22 mouse cellular contexts compared by ENCODE assay signal in the genomic region with DNA sequence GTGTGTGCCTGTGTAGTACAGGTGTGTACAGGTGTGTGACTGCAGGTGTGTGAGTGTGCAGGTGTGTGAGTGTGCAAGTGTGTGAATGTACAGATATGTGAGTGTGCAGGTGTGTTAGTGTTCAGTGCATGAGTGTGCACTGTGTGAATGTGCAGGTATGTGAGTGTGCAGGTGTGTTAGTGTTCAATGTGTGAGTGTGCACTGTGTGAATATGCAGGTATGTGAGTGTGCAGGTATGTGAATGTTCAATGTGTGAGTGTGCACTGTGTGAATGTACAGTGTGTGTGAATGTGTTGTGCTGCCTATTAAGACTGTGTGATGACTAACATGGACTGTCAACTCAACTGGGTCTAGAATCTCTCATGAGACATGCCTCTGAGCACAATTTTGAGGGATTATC. TPM values are rescaled to one million over a fixed set of nuclear protein-coding genes. Genes with fewer than 3 reads are reported as not detected.
DNase-seq lines count a peak whose midpoint lies in the region; ATAC-seq and TF ChIP-seq lines count a peak whose summit lies in the region.
"Had no signal": no experiment of that assay in that cellular context is flagged by ENCODE, and none has a peak within 500 bp of the region (broad histone marks: within the 10 kb centered on the region; RNA-seq: fewer than 3 reads in every experiment).

No protein-coding gene starts in this region.

- no peak for TF ChIP-seq CTCF in forebrain, postnatal 0 days (IDR thresholded peaks at IDR 0.05; ENCODE audit: low read depth)

- intact Hi-C loops in heart, postnatal 14 days (cut with DNase I): no loop called here

- H3K27me3 ChIP-seq in forebrain, embryonic 11.5 days (ENCODE audit: control insufficient read depth, insufficient read depth, low read length): no peaks in the 10 kb centered on the region
- H3K27me3 ChIP-seq in forebrain, postnatal 0 days (ENCODE audit: insufficient read depth, low read length): no peaks in the 10 kb centered on the region
- no peaks in the 10 kb centered on the region for H3K27me3 ChIP-seq in kidney, embryonic 16.5 days (ENCODE audit: insufficient read depth, low read length)
- H3K27me3 ChIP-seq in kidney, embryonic 15.5 days: no peaks in the 10 kb centered on the region
- H3K27me3 ChIP-seq in midbrain, embryonic 13.5 days: no peaks in the 10 kb centered on the region
- no peaks in the 10 kb centered on the region for H3K27me3 ChIP-seq in midbrain, embryonic 10.5 days (ENCODE audit: low read depth, poor library complexity, severe bottlenecking)
- H3K27me3 ChIP-seq: heart, embryonic 13.5 days had no signal

- no peak overlapping the region for H3K4me3 ChIP-seq in forebrain, embryonic 11.5 days (ENCODE audit: low read depth, low read length)
- H3K4me3 ChIP-seq in forebrain, postnatal 0 days (ENCODE audit: low read depth, low read length): no peak overlapping the region
- no peak overlapping the region for H3K4me3 ChIP-seq in kidney, embryonic 16.5 days (ENCODE audit: low read length)
- H3K4me3 ChIP-seq in kidney, embryonic 15.5 days (replicated peaks): no peak overlapping the region
- no peak overlapping the region for H3K4me3 ChIP-seq in midbrain, embryonic 13.5 days (replicated peaks)
- no peak overlapping the region for H3K4me3 ChIP-seq in midbrain, embryonic 10.5 days
- H3K4me3 ChIP-seq: heart, embryonic 13.5 days had no signal

- H3K9ac ChIP-seq in forebrain, embryonic 11.5 days (ENCODE audit: low read length): no peak overlapping the region
- no peak overlapping the region for H3K9ac ChIP-seq in forebrain, postnatal 0 days
- H3K9ac ChIP-seq in kidney, embryonic 16.5 days (replicated peaks; ENCODE audit: low read length): no peak overlapping the region
- H3K9ac ChIP-seq in kidney, embryonic 15.5 days: no peak overlapping the region
- H3K9ac ChIP-seq in midbrain, embryonic 13.5 days (replicated peaks): no peak overlapping the region
- H3K9ac ChIP-seq: heart, embryonic 13.5 days had no signal

- DNase-seq in forebrain, embryonic 11.5 days (ENCODE audit: low spot score): no peak
- no peak for DNase-seq in forebrain, postnatal 0 days
- no peak for DNase-seq in midbrain, embryonic 10.5 days (ENCODE audit: low spot score)
- no peak for DNase-seq in heart, postnatal 14 days
- DNase-seq: adrenal gland, postnatal 14 days; cerebellum, adult 11-12 months; cerebellum, adult 9-10 months; cerebellum, postnatal 25 days; gastrocnemius, postnatal 36 days; heart, adult 11 months; heart, postnatal 4 days had no signal

- H3K4me1 ChIP-seq in forebrain, embryonic 11.5 days (replicated peaks; ENCODE audit: control insufficient read depth, insufficient read depth, low read length): no peaks in the 10 kb centered on the region
- no peaks in the 10 kb centered on the region for H3K4me1 ChIP-seq in forebrain, postnatal 0 days (ENCODE audit: insufficient read depth)
- no peaks in the 10 kb centered on the region for H3K4me1 ChIP-seq in kidney, embryonic 16.5 days (ENCODE audit: insufficient read depth, low read length)
- H3K4me1 ChIP-seq in kidney, embryonic 15.5 days: no peaks in the 10 kb centered on the region
- H3K4me1 ChIP-seq in midbrain, embryonic 13.5 days (replicated peaks): no peaks in the 10 kb centered on the region
- no peaks in the 10 kb centered on the region for H3K4me1 ChIP-seq in midbrain, embryonic 10.5 days
- H3K4me1 ChIP-seq: heart, embryonic 13.5 days had no signal

- no peak overlapping the region for H3K4me2 ChIP-seq in forebrain, embryonic 11.5 days (ENCODE audit: low read depth, low read length, severe bottlenecking)
- no peak overlapping the region for H3K4me2 ChIP-seq in forebrain, postnatal 0 days (ENCODE audit: low read depth)
- no peak overlapping the region for H3K4me2 ChIP-seq in kidney, embryonic 16.5 days (replicated peaks; ENCODE audit: low read depth, low read length)
- H3K4me2 ChIP-seq in kidney, embryonic 15.5 days: no peak overlapping the region
- H3K4me2 ChIP-seq in midbrain, embryonic 13.5 days (replicated peaks): no peak overlapping the region
- H3K4me2 ChIP-seq: heart, embryonic 13.5 days had no signal

- no peaks in the 10 kb centered on the region for H3K36me3 ChIP-seq in forebrain, embryonic 11.5 days (ENCODE audit: control insufficient read depth, insufficient read depth, low read length)
- no peaks in the 10 kb centered on the region for H3K36me3 ChIP-seq in forebrain, postnatal 0 days (ENCODE audit: insufficient read depth)
- H3K36me3 ChIP-seq in kidney, embryonic 16.5 days (ENCODE audit: insufficient read depth, low read length): no peaks in the 10 kb centered on the region
- no peaks in the 10 kb centered on the region for H3K36me3 ChIP-seq in kidney, embryonic 15.5 days
- no peaks in the 10 kb centered on the region for H3K36me3 ChIP-seq in midbrain, embryonic 13.5 days
- H3K36me3 ChIP-seq in midbrain, embryonic 10.5 days: no peaks in the 10 kb centered on the region
- H3K36me3 ChIP-seq: heart, embryonic 13.5 days had no signal

- 0 out of 2 replicates have a peak, but pooled peaks have one; percentile 18 for ATAC-seq in forebrain, embryonic 11.5 days (replicated peaks; ENCODE audit: low FRiP score)
- no peak for ATAC-seq in forebrain, postnatal 0 days
- peak; percentile 51; the same call in 1 of the 2 replicates for ATAC-seq in kidney, embryonic 16.5 days (ENCODE audit: low FRiP score, low TSS enrichment)
- no peak for ATAC-seq in kidney, embryonic 15.5 days (replicated peaks; ENCODE audit: low FRiP score)
- peak; percentile 37; the same call in 1 of the 2 replicates for ATAC-seq in midbrain, embryonic 13.5 days
- ATAC-seq: forebrain, embryonic 14.5 days had no signal

- H3K9me3 ChIP-seq in forebrain, embryonic 11.5 days (ENCODE audit: control insufficient read depth, low read length): no peaks in the 10 kb centered on the region
- H3K9me3 ChIP-seq in forebrain, postnatal 0 days (ENCODE audit: low read length): no peaks in the 10 kb centered on the region
- H3K9me3 ChIP-seq in kidney, embryonic 16.5 days (ENCODE audit: low read length): no peaks in the 10 kb centered on the region
- H3K9me3 ChIP-seq in kidney, embryonic 15.5 days (replicated peaks): no peaks in the 10 kb centered on the region
- no peaks in the 10 kb centered on the region for H3K9me3 ChIP-seq in midbrain, embryonic 13.5 days
- H3K9me3 ChIP-seq in midbrain, embryonic 10.5 days (replicated peaks): no peaks in the 10 kb centered on the region
- H3K9me3 ChIP-seq: heart, embryonic 13.5 days had no signal

- no peak overlapping the region for H3K27ac ChIP-seq in forebrain, embryonic 11.5 days (ENCODE audit: low read depth, low read length)
- H3K27ac ChIP-seq in forebrain, postnatal 0 days (ENCODE audit: low read depth, low read length): no peak overlapping the region
- H3K27ac ChIP-seq in kidney, embryonic 16.5 days (ENCODE audit: low read length): no peak overlapping the region
- no peak overlapping the region for H3K27ac ChIP-seq in kidney, embryonic 15.5 days
- no peak overlapping the region for H3K27ac ChIP-seq in midbrain, embryonic 13.5 days
- H3K27ac ChIP-seq in midbrain, embryonic 10.5 days (replicated peaks): no peak overlapping the region
- H3K27ac ChIP-seq: heart, embryonic 13.5 days had no signal

RNA-seq across cellular contexts. Expression of a gene that starts 35.4 kb away (rescaled TPM):
- not detected in 2 replicates for polyA plus RNA-seq in forebrain, embryonic 11.5 days (2014; fragmentation: Nextera tagmentation; extraction: Ambion mirVana)
- total RNA-seq in forebrain, postnatal 0 days (2014; rRNA removed): not detected in 2 replicates
- polyA plus RNA-seq in forebrain, postnatal 0 days (2015; fragmentation: Nextera tagmentation; extraction: Ambion mirVana): not detected in 2 replicates
- polyA plus RNA-seq in kidney, embryonic 16.5 days (2015; fragmentation: Nextera tagmentation; extraction: Ambion mirVana): not detected in 2 replicates
- not detected in 2 replicates for polyA plus RNA-seq in kidney, embryonic 15.5 days (2015; fragmentation: Nextera tagmentation; extraction: Ambion mirVana)
- polyA plus RNA-seq in midbrain, embryonic 13.5 days (2015; fragmentation: Nextera tagmentation; extraction: Ambion mirVana): not detected in 2 replicates
- not detected in 2 replicates for polyA plus RNA-seq in midbrain, embryonic 10.5 days (2016; fragmentation: Nextera tagmentation; extraction: Ambion mirVana)
- not detected for total RNA-seq in heart, postnatal 14 days (2021)
- total RNA-seq: adrenal gland, postnatal 14 days; gastrocnemius, adult 8-10 months; gastrocnemius, postnatal 36 days; heart, postnatal 4 days; MEL had no signal
- polyA plus RNA-seq: C2C12; cortical plate, adult 2 months; embryonic facial prominence, embryonic 14.5 days; forebrain, embryonic 14.5 days; heart, embryonic 13.5 days; heart, postnatal 0 days had no signal

Comparison
In these comparisons a context has a peak if more than half of its experiments do, and no peak if none do; other contexts are left out.
1. ATAC-seq: peak in forebrain, embryonic 11.5 days (single experiment), kidney, embryonic 16.5 days (single experiment) and midbrain, embryonic 13.5 days (single experiment); none in forebrain, postnatal 0 days (single experiment) and kidney, embryonic 15.5 days (single experiment).